Mouse (Mus musculus): Measurements from ENCODE around the gene Adcy1. TPM values are rescaled to one million over a fixed set of nuclear protein-coding genes. Genes with fewer than 3 reads are reported as not detected.

Gene Adcy1
- total and polyA plus RNA-seq, 3 experiments: 0.03 to 0.38 TPM; not detected in 1

DNA sequence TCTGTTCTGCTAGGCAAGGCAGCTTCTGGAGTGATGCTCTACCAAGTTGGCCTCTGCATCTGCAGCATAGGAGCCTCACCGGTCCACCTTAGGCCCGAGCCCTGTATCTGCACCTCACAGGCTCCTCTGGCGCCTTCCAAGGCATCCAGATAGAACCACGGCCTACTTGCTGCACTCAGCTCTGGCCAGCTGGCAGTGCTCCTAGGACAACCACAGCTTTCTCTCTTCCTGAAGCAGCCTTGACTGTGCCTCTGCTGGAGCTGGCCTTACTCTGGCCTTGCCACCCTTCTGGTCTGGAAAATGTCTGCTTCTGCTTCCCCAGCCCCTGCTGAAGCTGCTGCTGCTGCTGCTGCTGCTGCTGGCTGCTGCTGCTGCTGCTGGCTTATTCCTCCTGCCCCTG, 45.8 kb downstream of the Adcy1 start:
- Histone ChIP-seq H3K79me2 (replicated peaks; ENCODE audit: control insufficient read depth, extremely low read depth, insufficient read depth, poor library complexity, severe bottlenecking) (no peaks in the 10 kb centered on the region), H3K4me2 (ENCODE audit: insufficient read depth, low read depth, poor library complexity, severe bottlenecking) (no peak overlapping the region), H3K27me3 (replicated peaks) (peaks cover 89% of the 10 kb centered on the region), H3K4me3 (replicated peaks in 1 of 3; ENCODE audit: low read depth in 2 of 3, low read length in 2 of 3, poor library complexity in 1 of 3) (no peak overlapping the region), H3K4me1 (ENCODE audit: control insufficient read depth in 1 of 2, insufficient read depth in 2 of 2) (no peaks in the 10 kb centered on the region), H3K27ac (ENCODE audit: insufficient read depth, low read depth) (no peak overlapping the region), H3K36me3 (replicated peaks in 1 of 2; ENCODE audit: control insufficient read depth in 1 of 2, insufficient read depth in 1 of 2, low read length in 1 of 2) (no peaks in the 10 kb centered on the region), H3K9me3 (replicated peaks; ENCODE audit: low read length) (no peaks in the 10 kb centered on the region), H3K9ac (ENCODE audit: insufficient read depth, low read depth) (no peak overlapping the region)
- TF ChIP-seq RAD21 (IDR thresholded peaks at IDR 0.05; ENCODE audit: low read depth, low read length): no peak
- no peak for TF ChIP-seq SIN3A (IDR thresholded peaks at IDR 0.05; ENCODE audit: low read length)
- TF ChIP-seq SMC3 (IDR thresholded peaks at IDR 0.05; ENCODE audit: low read depth, low read length): no peak
- no peak for TF ChIP-seq ZMIZ1 (IDR thresholded peaks at IDR 0.05; ENCODE audit: low read depth, low read length)
- no peak for TF ChIP-seq POLR2AphosphoS2 (IDR thresholded peaks at IDR 0.05; ENCODE audit: low read depth, low read length)
- TF ChIP-seq BHLHE40 (IDR thresholded peaks at IDR 0.05; ENCODE audit: low read depth, low read length): no peak
- no peak for TF ChIP-seq CTCF (conservative IDR thresholded peaks at IDR 0.05 in 1 of 2, IDR thresholded peaks at IDR 0.05 in 1 of 2; ENCODE audit: low read depth in 2 of 2, low read length in 2 of 2)
- no peak for TF ChIP-seq USF1 (IDR thresholded peaks at IDR 0.05; ENCODE audit: low read depth, low read length)
- no peak for TF ChIP-seq USF2 (conservative IDR thresholded peaks at IDR 0.05; ENCODE audit: low read depth, low read length)
- no peak for TF ChIP-seq CHD1 (IDR thresholded peaks at IDR 0.05; ENCODE audit: low read depth, low read length)
- TF ChIP-seq GABPA (IDR thresholded peaks at IDR 0.05; ENCODE audit: insufficient replicate concordance, low read depth, low read length): no peak
- dilution Hi-C loops (cut with MboI; ENCODE audit: extremely low pct_ligation_motif_present, extremely low pct_unique_long_range_greater_than_20kb, low sequenced_read_pairs) (no loop called here), in situ Hi-C loops (cut with MboI; ENCODE audit: low pct_ligation_motif_present, low pct_unique_long_range_greater_than_20kb, low sequenced_read_pairs) (no loop called here)
- no peak for DNase-seq (ENCODE audit: extremely low read depth)

DNA sequence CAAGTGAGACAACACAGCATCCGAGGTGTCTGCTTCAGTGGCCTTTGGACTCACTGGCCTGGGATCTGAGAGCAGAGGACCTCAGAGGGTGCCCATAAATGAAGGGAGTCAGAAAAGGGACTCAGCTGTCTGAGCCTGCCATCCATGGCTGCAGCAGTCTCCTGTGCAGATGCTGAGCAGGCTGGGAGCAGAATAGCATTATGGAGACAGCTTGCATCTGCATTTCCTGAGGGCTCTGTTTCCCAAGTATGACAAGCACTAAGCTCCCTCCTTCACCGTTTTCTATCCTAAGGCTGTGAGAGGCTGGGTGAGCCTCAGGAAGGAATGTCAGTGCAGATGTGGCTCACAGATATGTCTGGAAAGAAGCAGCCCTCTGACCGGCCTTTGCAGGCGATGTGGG, 49.8 kb downstream of the Adcy1 start:
- H3K4me3 ChIP-seq (replicated peaks in 1 of 3; ENCODE audit: low read depth in 2 of 3, low read length in 2 of 3, poor library complexity in 1 of 3): no peak overlapping the region
- no peaks in the 10 kb centered on the region for H3K9me3 ChIP-seq (replicated peaks; ENCODE audit: low read length)
- H3K27ac ChIP-seq (ENCODE audit: insufficient read depth, low read depth): no peak overlapping the region
- in situ Hi-C loops (cut with MboI; ENCODE audit: low pct_ligation_motif_present, low pct_unique_long_range_greater_than_20kb, low sequenced_read_pairs) (no loop called here), dilution Hi-C loops (cut with MboI; ENCODE audit: extremely low pct_ligation_motif_present, extremely low pct_unique_long_range_greater_than_20kb, low sequenced_read_pairs) (no loop called here)
- no peak overlapping the region for H3K4me2 ChIP-seq (ENCODE audit: insufficient read depth, low read depth, poor library complexity, severe bottlenecking)
- H3K9ac ChIP-seq (ENCODE audit: insufficient read depth, low read depth): no peak overlapping the region
- DNase-seq (ENCODE audit: extremely low read depth): no peak
- no peaks in the 10 kb centered on the region for H3K36me3 ChIP-seq (replicated peaks in 1 of 2; ENCODE audit: control insufficient read depth in 1 of 2, insufficient read depth in 1 of 2, low read length in 1 of 2)
- TF ChIP-seq MAX (IDR thresholded peaks at IDR 0.05; ENCODE audit: low read length) (no peak), ZNF384 (IDR thresholded peaks at IDR 0.05; ENCODE audit: low read depth, low read length) (no peak), ZMIZ1 (IDR thresholded peaks at IDR 0.05; ENCODE audit: low read depth, low read length) (no peak), SIN3A (IDR thresholded peaks at IDR 0.05; ENCODE audit: low read length) (no peak)
- peaks cover 81% of the 10 kb centered on the region for H3K27me3 ChIP-seq (replicated peaks)
- H3K4me1 ChIP-seq (ENCODE audit: control insufficient read depth in 1 of 2, insufficient read depth in 2 of 2): no peaks in the 10 kb centered on the region
- no peaks in the 10 kb centered on the region for H3K79me2 ChIP-seq (replicated peaks; ENCODE audit: control insufficient read depth, extremely low read depth, insufficient read depth, poor library complexity, severe bottlenecking)

DNA sequence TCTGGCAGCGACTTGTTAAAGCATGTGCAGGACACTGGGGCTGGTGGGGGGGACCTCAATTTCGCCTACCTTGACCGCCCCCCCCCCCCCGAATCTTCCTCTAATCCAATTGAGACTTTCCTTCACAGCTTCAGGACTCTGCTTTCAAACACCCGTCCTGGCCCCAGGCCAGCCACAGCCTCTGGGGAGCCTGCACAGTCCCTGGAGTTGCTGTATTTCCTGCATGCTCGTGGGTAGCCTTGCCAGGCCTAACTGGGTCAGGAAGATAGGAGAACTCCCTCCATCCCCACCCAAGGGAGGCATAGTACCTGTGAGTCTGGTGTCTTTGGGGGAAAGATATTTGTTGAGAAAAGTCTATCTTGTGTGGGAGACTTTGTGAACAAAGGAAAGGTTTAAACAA, 50.4 kb downstream of the Adcy1 start:
- Histone ChIP-seq H3K9ac (ENCODE audit: insufficient read depth, low read depth) (no peak overlapping the region), H3K27me3 (replicated peaks) (peaks cover 83% of the 10 kb centered on the region), H3K79me2 (replicated peaks; ENCODE audit: control insufficient read depth, extremely low read depth, insufficient read depth, poor library complexity, severe bottlenecking) (no peaks in the 10 kb centered on the region), H3K4me1 (ENCODE audit: control insufficient read depth in 1 of 2, insufficient read depth in 2 of 2) (no peaks in the 10 kb centered on the region), H3K4me2 (ENCODE audit: insufficient read depth, low read depth, poor library complexity, severe bottlenecking) (no peak overlapping the region), H3K4me3 (replicated peaks in 1 of 3; ENCODE audit: low read depth in 2 of 3, low read length in 2 of 3, poor library complexity in 1 of 3) (no peak overlapping the region), H3K27ac (ENCODE audit: insufficient read depth, low read depth) (no peak overlapping the region), H3K36me3 (replicated peaks in 1 of 2; ENCODE audit: control insufficient read depth in 1 of 2, insufficient read depth in 1 of 2, low read length in 1 of 2) (no peaks in the 10 kb centered on the region), H3K9me3 (replicated peaks; ENCODE audit: low read length) (no peaks in the 10 kb centered on the region)
- no peak for DNase-seq (ENCODE audit: extremely low read depth)
- TF ChIP-seq ETS1 (conservative IDR thresholded peaks at IDR 0.05; ENCODE audit: low read depth, low read length) (no peak), E2F4 (IDR thresholded peaks at IDR 0.05; ENCODE audit: insufficient replicate concordance, low read depth, low read length) (no peak), POLR2AphosphoS2 (IDR thresholded peaks at IDR 0.05; ENCODE audit: low read depth, low read length) (no peak), USF2 (conservative IDR thresholded peaks at IDR 0.05; ENCODE audit: low read depth, low read length) (no peak), MAX (IDR thresholded peaks at IDR 0.05; ENCODE audit: low read length) (no peak), ZMIZ1 (IDR thresholded peaks at IDR 0.05; ENCODE audit: low read depth, low read length) (no peak), KAT2A (IDR thresholded peaks at IDR 0.05; ENCODE audit: insufficient replicate concordance, low read length) (no peak), POLR2A (IDR thresholded peaks at IDR 0.05; ENCODE audit: low read depth, low read length) (no peak), MXI1 (IDR thresholded peaks at IDR 0.05; ENCODE audit: low read depth, low read length) (no peak), NRF1 (IDR thresholded peaks at IDR 0.05; ENCODE audit: low read depth, low read length) (no peak), CTCF (conservative IDR thresholded peaks at IDR 0.05 in 1 of 2, IDR thresholded peaks at IDR 0.05 in 1 of 2; ENCODE audit: low read depth in 2 of 2, low read length in 2 of 2) (no peak), MEF2A (IDR thresholded peaks at IDR 0.05; ENCODE audit: borderline replicate concordance, low read depth, low read length) (no peak), JUN (IDR thresholded peaks at IDR 0.05; ENCODE audit: insufficient read depth, low read depth, low read length) (no peak)
- in situ Hi-C loops (cut with MboI; ENCODE audit: low pct_ligation_motif_present, low pct_unique_long_range_greater_than_20kb, low sequenced_read_pairs) (no loop called here), dilution Hi-C loops (cut with MboI; ENCODE audit: extremely low pct_ligation_motif_present, extremely low pct_unique_long_range_greater_than_20kb, low sequenced_read_pairs) (no loop called here)
